Mouse (Mus musculus) central nervous system, embryonic 11.5 days (tissue): ENCODE data around the gene Mrps15. TPM values are rescaled to one million over a fixed set of nuclear protein-coding genes. Genes with fewer than 3 reads are reported as not detected.

Experiments used
- polyA plus RNA-seq: library from polyadenylated mRNA; depleted of rRNA; stranded (reverse); fragments of >200 nt; gene quantifications from 2 replicates; pipeline ENCODE4 v1.2.3, GENCODE M21; 2012; rRNA removed

The Mrps15 gene
- 90.6 and 93.7 TPM in 2 replicates for polyA plus RNA-seq

DNA sequence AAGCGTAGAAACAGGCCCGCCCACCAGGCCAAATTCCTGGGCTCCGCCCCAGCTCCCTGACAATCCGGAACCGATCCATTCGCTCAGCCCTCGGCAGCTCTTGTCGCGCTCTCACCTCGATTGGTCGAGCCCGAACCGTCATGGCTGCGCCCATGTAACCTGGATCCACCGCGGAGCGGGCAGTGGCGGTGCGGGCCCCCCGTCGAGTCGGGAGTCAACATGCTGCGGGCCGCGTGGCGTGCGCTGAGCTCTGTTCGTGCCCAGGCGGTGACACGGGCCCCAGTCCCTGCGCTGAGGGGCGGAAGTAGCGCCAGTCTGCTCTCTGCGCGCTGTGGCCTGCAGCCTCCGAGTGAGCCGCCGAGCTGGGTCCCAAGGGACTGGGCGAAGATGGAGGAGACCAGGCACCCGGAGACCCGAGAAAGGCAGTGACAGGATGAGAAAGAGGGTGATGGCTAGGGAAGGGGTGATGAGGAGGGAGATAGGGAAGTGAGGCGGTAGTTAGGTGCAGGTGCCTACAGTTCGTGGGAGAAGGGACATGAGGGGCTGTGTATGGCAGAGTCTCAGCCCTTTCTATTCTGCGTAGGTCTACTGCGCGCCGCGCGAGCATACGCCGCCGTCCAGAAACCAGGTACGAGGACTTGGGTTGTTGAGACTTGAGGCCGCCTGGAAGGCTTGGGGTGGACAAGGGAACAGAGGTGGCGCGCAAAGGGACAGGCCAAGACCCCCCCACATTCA is at the start of gene Mrps15:
Gene Mrps15, plus strand, starts transcription at position 75 of the 735 bp plus-strand sequence.

DNA sequence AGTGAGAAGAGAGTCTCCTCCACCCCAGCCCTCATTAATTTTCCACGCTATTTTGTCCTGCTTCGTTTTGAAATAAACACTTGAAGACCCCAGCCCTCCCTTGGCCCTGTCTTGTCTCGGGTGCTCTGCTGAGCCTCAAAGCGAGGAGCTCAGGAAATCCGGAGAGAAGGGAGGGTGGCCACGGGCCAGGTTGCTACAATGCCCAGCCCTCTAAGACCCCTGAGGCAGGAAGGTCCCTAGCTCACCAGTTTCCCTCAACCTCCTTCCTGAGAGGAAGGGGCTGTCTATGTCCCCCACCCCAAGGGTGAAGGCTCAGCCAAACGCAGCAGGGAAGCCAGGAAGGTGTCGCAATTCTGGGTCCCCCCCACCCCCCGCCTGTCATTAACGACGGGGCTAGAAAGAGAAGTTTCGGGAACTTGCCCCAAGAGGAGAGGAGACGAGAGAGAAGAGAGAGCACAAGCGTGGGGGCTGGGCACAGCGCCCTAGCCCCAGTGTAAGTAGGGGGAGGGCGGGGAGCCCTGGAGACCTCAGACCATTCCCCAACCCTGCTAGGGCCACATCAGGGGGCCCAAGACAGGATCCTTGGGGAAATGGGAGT is 22.3 kb upstream of the Mrps15 start, which contains the start of gene Csf3r:
Gene Csf3r, plus strand, starts transcription at position 248 of the 598 bp plus-strand sequence.

DNA sequence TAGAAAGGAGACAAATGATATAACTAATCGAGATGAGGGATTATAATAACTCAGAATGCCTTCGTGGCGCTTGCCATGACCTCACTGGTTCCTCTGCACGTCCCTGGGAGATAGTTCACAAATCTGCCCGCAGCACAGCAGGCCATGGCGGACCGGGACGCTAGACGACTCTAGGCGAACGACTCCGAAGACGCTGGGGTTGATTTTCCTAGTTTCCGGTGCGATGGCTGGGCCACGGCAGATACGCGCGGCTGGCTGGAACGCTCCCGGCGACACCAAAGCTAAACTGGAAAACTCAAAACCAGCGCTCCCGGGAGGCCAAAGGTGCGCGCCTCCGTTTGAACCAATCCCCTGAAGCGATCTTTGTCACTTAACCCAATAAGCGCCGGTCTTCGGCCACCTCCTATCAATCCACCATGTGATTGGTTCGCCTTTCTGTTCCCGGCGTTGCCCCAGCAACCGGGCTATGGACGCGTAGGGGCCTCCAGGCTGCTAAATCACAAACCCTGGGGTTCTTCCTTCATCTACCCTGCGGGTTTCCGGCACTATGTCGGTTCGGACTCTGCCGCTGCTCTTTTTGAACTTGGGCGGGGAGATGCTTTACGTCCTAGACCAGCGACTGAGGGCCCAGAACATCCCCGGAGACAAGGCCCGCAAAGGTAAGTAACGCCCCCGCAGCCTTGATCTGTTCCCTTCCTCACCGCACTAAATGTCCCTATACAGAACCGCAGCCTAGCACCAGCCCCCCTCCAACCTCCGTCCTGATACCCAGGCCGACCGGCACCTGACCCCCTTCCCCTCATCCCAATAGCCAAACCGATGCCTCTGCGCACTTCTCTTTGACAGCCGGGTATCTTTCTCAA is 11.6 kb downstream of the Mrps15 start, which contains the start of gene Oscp1:
Gene Oscp1, plus strand, starts transcription at position 432 of the 863 bp plus-strand sequence.

DNA sequence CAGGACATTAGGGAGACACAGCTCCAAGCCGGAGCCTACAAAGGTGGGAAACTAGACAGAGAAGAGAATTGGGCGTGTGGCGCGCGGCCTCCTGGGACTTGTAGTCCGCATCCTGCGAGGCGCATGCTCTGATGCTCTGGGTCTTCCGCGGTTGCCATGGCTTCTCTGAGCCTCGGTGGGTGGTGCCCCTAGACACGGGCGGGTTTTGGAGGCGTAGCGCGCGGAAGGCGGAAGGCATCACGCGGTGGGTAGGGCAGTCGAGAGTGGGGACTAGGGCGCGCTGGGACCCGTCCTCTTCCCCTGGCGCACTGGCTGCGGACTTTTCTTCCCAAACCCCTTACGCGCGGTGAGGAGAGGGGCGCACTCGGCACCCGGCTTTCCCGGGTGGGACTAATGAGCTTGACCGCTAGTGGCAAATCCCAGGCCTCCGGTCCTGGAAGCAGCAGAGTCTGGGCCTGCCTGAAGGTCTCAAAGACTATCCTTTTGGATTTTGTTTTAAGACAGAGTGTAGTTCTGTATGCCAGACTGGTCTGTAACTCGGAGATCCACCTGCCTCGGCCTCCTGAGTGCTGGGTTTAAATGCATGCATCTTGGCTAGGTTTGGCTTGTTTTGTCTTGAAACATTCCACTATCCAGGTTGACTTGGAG is 49.9 kb downstream of the Mrps15 start, which contains the start of gene Lsm10:
Gene Lsm10, plus strand, starts transcription at position 160 of the 648 bp plus-strand sequence.

DNA sequence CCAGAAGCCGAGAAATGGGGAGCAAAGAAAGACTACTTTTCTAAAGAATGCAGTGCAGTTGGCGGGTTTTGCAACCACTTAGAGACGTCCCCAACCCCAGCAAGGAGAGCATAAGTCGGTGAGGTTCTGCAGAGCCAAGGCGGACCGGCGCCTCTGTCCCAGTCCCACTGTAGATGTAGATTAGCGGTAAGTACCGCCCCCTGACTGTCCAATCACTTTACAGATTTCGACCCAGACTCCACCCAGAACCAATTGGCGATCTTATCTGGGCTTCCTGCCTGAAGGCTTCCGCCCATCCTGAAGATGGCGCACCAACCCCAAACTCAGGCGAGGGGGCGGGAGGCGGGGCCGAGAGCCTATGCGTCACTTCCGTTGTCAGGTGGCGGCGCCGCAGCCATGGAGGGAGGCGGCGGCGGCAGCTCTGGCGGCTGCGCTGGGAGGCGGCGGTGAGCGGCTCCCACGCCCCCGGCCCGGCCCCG is 56.9 kb downstream of the Mrps15 start, which contains the start of gene Stk40:
Gene Stk40, plus strand, starts transcription at position 368 of the 479 bp plus-strand sequence.

Other genes starting within 250 kb of the Mrps15 start
- 0.80 and 0.89 TPM in 2 replicates for gene Csf3r, start 22.4 kb upstream of the Mrps15 start, polyA plus RNA-seq
- 10.7 and 11.7 TPM in 2 replicates for gene Oscp1, start 11.6 kb downstream of the Mrps15 start, polyA plus RNA-seq
- 28.7 and 37.4 TPM in 2 replicates for gene Lsm10, start 49.7 kb downstream of the Mrps15 start, polyA plus RNA-seq
- 28.2 and 29.0 TPM in 2 replicates for gene Stk40, start 57.0 kb downstream of the Mrps15 start, polyA plus RNA-seq
- gene Eva1b, start 100.8 kb downstream of the Mrps15 start, polyA plus RNA-seq: 36.8 and 51.1 TPM in 2 replicates
- gene Sh3d21, start 116.6 kb downstream of the Mrps15 start, polyA plus RNA-seq: 1.6 and 2.6 TPM in 2 replicates
- 199 and 213 TPM in 2 replicates for gene Thrap3, start 155.8 kb downstream of the Mrps15 start, polyA plus RNA-seq
- 143 and 628 TPM in 2 replicates for gene Map7d1, start 209.4 kb downstream of the Mrps15 start, polyA plus RNA-seq
- 101 and 109 TPM in 2 replicates for gene Trappc3, start 215.4 kb downstream of the Mrps15 start, polyA plus RNA-seq
- 9.4 and 11.5 TPM in 2 replicates for gene Col8a2, start 239.9 kb downstream of the Mrps15 start, polyA plus RNA-seq